Mouse (Mus musculus) thymus, adult 18-20 months (tissue): ENCODE data around the gene Abhd18.

Experiments used
- DNase-seq, 2 experiments: peaks; one replicate each; pipeline ENCODE4 v3.0.0; 2022; ENCODE audit warnings: mixed read lengths in 2 of 2

Abhd18 gene

DNA sequence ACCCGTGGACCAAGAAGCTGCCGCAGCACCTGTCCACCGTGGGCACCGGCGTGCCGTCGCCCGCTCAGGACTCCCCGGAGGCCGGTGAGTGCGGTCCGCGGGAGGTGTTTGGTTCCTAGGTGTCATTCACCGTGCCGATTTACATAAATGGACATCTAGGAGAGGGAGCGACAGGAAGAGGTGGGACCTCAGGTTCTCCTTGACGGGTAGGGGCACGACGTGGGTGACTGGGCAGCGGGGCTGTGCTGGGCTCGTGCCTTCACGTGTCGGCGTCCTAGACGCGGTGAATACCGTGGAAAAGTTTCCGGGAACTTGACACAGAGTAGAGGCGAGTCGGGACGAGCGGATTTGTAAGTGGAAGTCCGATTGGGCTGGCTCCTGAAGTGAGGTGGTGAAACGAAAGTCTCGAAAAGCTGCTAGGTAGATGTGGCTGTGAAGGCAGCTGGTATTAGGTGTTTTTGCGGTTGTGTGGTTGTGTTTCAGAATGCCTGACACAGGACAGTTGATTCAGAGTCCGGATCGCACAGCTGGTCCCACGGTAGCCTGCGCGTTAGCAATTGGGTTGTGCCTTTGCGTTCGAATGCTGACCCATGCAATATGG is 103.9 kb downstream of the Abhd18 start:
- peak; percentile 39 to 50 for DNase-seq

DNA sequence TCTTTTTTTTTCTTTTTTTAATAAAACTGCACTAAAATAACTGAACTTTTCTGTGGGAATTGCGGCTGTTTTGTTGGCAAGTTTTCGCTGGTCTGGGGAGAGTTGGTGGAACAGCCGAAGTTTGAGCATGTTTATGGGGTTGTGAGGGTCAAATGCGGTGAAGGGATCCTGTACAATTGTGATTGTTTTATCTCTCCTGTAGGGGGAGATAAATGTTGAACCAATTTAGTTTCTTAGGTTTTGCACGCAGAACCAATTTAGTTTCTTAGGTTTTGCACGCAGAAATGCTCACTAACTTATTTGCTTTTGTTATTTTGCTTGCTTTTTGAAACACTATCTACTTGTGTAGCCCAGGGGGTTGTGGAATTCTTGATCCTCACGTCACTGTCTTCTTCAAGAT is 104.6 kb downstream of the Abhd18 start:
- no peak for DNase-seq

GRCm38 (mm10) chr3:40952606-40953005 is 105.8 kb downstream of the Abhd18 start:
- no peak for DNase-seq

- DNase-seq: no peak
Observed at GRCm38 (mm10) chr3:40954792-40955191, 108.0 kb downstream of the Abhd18 start.

GRCm38 (mm10) chr3:40958831-40959230 is 112.1 kb downstream of the Abhd18 start:
- DNase-seq: no peak

- no peak for DNase-seq
Observed at GRCm38 (mm10) chr3:40980758-40981157, 134.0 kb downstream of the Abhd18 start.

GRCm38 (mm10) chr3:40987539-40987938 is 140.8 kb downstream of the Abhd18 start:
- DNase-seq: no peak
